Mouse (Mus musculus) lung, embryonic 14.5 days (tissue): ENCODE data around the gene Fam222a. TPM values are rescaled to one million over a fixed set of nuclear protein-coding genes. Genes with fewer than 3 reads are reported as not detected.

Source experiments
- ATAC-seq: fragments of 200-750 bp; cut with Nextera tagmentation; 2 replicates; pipeline ENCODE4 v1.8.0; 2017; ENCODE audit warnings: mild to moderate bottlenecking, moderate TSS enrichment, moderate library complexity; ENCODE audit not compliant: insufficient read depth
- DNase-seq: peaks from one replicate; pipeline ENCODE4 v3.0.0-alpha.2; 2015
- H3K27ac ChIP-seq: fragments of 300-500 bp; sonication (generic); 2 replicates; pipeline ENCODE4 v1.5.1; 2014; ENCODE audit warnings: low read depth, mild to moderate bottlenecking, moderate library complexity
- H3K27me3 ChIP-seq: fragments of 300-500 bp; sonication (generic); 2 replicates; pipeline ENCODE4 v1.6.1; 2014; ENCODE audit warnings: low read length, control low read depth; ENCODE audit not compliant: insufficient read depth
- H3K36me3 ChIP-seq: fragments of 300-500 bp; sonication (generic); 2 replicates; pipeline ENCODE4 v1.6.1; 2014; ENCODE audit warnings: control low read depth; ENCODE audit not compliant: insufficient read depth
- H3K4me1 ChIP-seq: fragments of 300-500 bp; sonication (generic); 2 replicates; pipeline ENCODE4 v1.6.1; 2014; ENCODE audit warnings: antibody characterized with exemption, control low read depth; ENCODE audit not compliant: insufficient read depth
- H3K4me2 ChIP-seq: fragments of 300-500 bp; sonication (generic); 2 replicates; pipeline ENCODE4 v1.6.1; 2014; ENCODE audit warnings: mild to moderate bottlenecking
- H3K4me3 ChIP-seq: fragments of 300-500 bp; sonication (generic); 2 replicates; pipeline ENCODE4 v1.5.1; 2014; ENCODE audit warnings: low read depth, low read length
- H3K9ac ChIP-seq: fragments of 300-500 bp; sonication (generic); 2 replicates; pipeline ENCODE4 v1.6.1; 2014
- H3K9me3 ChIP-seq: fragments of 300-500 bp; sonication (generic); 2 replicates; pipeline ENCODE4 v1.6.1; 2016; ENCODE audit warnings: low read depth, low read length, control low read depth
- CTCF ChIP-seq: IDR thresholded peaks from 2 replicates; pipeline ENCODE4 v1.5.1; 2016; ENCODE audit warnings: antibody characterized with exemption, low read depth
- WGBS: fragments of 180-500 bp; shearing (Covaris S2); extraction: QIAGEN DNeasy Blood & Tissue Kit; methylation state at CpG from one replicate; pipeline ENCODE4 v1.1.7; 2014; 5-methylcytosine and 5-hydroxymethylcytosine counted together
- polyA plus RNA-seq: library from polyadenylated mRNA; unstranded; fragments of >200 nt; fragmentation: Nextera tagmentation; extraction: Ambion mirVana; gene quantifications from 2 replicates; pipeline ENCODE4 v1.2.1, GENCODE M21; 2014

The Fam222a gene
- polyA plus RNA-seq, 1 experiment from 2014 or later, result 2.3 TPM

DNA sequence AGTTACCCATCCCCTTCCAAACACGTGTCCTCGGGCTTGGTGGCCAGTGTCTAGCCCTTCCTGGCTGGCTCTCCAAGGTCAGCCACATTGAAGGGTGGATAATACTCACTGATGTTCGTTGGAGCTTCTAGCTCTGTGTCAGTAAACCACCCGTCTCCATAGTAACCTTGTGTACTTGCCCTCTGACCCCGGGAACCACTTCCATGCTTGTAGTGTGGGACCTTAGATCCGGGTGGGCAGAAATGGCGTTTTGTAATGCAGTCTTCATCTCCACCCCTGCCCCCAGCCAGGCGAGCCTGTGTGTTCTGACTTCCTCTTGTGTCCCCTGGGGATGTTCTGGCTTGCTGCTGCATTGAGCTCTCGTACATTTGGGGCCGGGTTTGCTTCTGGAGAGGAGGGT, 28.8 kb downstream of the Fam222a start:
- peaks cover 37% of the 10 kb centered on the region for H3K4me1 ChIP-seq
- peak; percentile 53 for DNase-seq

GRCm38 (mm10) chr5:114597222-114597621, 29.4 kb downstream of the Fam222a start:
- H3K9me3 ChIP-seq, result no peaks in the 10 kb centered on the region
- DNase-seq, result no peak
- peaks cover 32% of the 10 kb centered on the region for H3K4me1 ChIP-seq
- H3K27ac ChIP-seq, result no peak overlapping the region; the same call in 1 of the 2 replicates
- 27% methylated on average over 8 of the region's 8 CpGs for WGBS
- no peak for ATAC-seq
- TF ChIP-seq CTCF, result no peak
- H3K9ac ChIP-seq, result no peak overlapping the region
- no peak overlapping the region for H3K4me3 ChIP-seq
- no peak overlapping the region for H3K4me2 ChIP-seq
- H3K36me3 ChIP-seq, result no peaks in the 10 kb centered on the region
- no peaks in the 10 kb centered on the region for H3K27me3 ChIP-seq

More for the DNA sequence above, 28.8 kb downstream of the Fam222a start:
- H3K27me3 ChIP-seq, result no peaks in the 10 kb centered on the region
- 16% methylated on average over 10 of the region's 10 CpGs for WGBS
- no peak overlapping the region; the same call in 1 of the 2 replicates for H3K27ac ChIP-seq
- 0 out of 2 replicates have a peak overlapping the region, but pooled peaks have one; percentile 4 for H3K4me2 ChIP-seq
- H3K9ac ChIP-seq, result no peak overlapping the region
- no peak for TF ChIP-seq CTCF
- H3K9me3 ChIP-seq, result no peaks in the 10 kb centered on the region
- no peak for ATAC-seq
- no peaks in the 10 kb centered on the region for H3K36me3 ChIP-seq
- no peak overlapping the region for H3K4me3 ChIP-seq

GRCm38 (mm10) chr5:114597652-114598051, 29.8 kb downstream of the Fam222a start:
- Histone ChIP-seq H3K9me3 (no peaks in the 10 kb centered on the region), H3K9ac (no peak overlapping the region), H3K27me3 (no peaks in the 10 kb centered on the region), H3K36me3 (no peaks in the 10 kb centered on the region), H3K27ac (no peak overlapping the region), H3K4me2 (no peak overlapping the region), H3K4me3 (no peak overlapping the region), H3K4me1 (peaks cover 30% of the 10 kb centered on the region)
- ATAC-seq, result no peak
- WGBS, result 21% methylated on average over 6 of the region's 6 CpGs
- TF ChIP-seq CTCF, result no peak
- no peak for DNase-seq

DNA sequence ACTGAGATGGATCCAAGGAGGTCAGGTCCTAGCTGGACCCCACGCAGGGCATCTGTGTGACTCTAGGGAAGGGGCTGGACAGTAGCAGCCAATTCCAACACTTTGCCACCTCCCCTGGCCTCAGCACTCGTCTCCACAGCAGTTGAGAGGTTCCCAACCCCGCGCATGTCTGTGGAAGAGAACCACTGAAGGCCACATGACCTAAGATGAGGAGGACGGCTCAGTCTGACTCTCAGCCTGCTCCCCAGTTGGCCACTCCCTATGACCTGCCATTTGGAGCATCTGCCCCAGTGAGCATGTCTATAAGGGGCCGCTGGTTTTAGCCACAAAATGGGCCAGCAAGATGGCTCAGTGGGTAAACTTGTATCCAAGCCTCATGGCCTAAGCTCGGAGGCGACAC, 34.2 kb downstream of the Fam222a start:
- Histone ChIP-seq H3K9me3 (no peaks in the 10 kb centered on the region), H3K36me3 (no peaks in the 10 kb centered on the region), H3K27ac (no peak overlapping the region), H3K9ac (no peak overlapping the region), H3K27me3 (no peaks in the 10 kb centered on the region), H3K4me2 (no peak overlapping the region), H3K4me3 (no peak overlapping the region), H3K4me1 (peaks cover 6% of the 10 kb centered on the region)
- WGBS, result 69% methylated on average over 8 of the region's 8 CpGs
- no peak for ATAC-seq
- no peak for DNase-seq
- no peak for TF ChIP-seq CTCF

DNA sequence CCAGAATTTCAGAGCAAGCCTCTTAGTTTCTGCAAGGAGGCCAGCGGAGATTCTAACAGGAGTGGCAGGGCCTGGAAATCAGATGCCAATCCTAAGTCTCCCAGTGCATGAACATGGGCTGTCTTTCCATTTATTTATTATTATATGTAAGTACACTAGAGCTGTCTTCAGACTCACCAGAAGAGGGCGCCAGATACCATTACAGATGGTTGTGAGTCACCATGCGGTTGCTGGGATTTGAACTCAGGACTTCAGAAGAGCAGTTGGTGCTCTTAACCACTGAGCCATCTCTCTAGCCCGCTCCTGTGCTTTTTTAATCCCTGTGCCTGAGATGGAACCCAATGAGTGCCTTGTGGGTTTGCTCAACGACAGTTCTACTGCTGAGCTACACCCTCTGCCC, 36.2 kb downstream of the Fam222a start:
- no peak overlapping the region for H3K9ac ChIP-seq
- no peaks in the 10 kb centered on the region for H3K36me3 ChIP-seq
- WGBS, result 77% methylated on average over 5 of the region's 5 CpGs
- DNase-seq, result peak; percentile 47
- no peaks in the 10 kb centered on the region for H3K9me3 ChIP-seq
- no peak overlapping the region for H3K27ac ChIP-seq
- H3K4me1 ChIP-seq, result peaks cover 11% of the 10 kb centered on the region; the same call in 1 of the 2 replicates
- H3K4me2 ChIP-seq, result no peak overlapping the region
- H3K27me3 ChIP-seq, result no peaks in the 10 kb centered on the region
- no peak overlapping the region for H3K4me3 ChIP-seq
- ATAC-seq, result no peak
- TF ChIP-seq CTCF, result peak; percentile 48

DNA sequence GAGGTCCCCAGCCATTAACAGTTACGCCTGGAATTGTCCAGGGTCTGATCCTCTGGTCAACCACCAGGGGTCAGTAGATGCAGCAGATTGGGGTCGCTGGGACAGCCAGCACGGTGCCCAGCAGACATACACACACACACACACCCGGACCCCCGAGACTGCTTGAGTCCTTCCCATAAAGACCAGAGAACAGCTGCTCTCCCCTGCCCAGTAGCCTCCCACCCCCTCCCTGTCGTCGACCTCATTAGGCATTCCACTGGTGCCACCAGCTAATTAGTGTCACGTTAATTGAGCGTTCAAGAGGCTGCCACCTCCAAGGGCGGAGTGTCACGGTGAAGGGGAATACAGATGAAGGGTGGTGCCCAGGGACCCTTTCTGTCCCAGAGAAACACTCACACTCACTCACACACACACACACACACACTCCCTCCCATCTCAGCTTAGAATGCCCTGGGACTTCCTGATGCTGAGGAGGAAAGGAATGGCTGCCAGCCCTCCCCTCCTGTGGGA, 37.0 kb downstream of the Fam222a start:
- no peaks in the 10 kb centered on the region for H3K9me3 ChIP-seq
- DNase-seq, result peak; percentile 75
- no peaks in the 10 kb centered on the region for H3K27me3 ChIP-seq
- H3K36me3 ChIP-seq, result no peaks in the 10 kb centered on the region
- H3K9ac ChIP-seq, result no peak overlapping the region
- peak; percentile 80 for TF ChIP-seq CTCF
- 26% methylated on average over 11 of the region's 11 CpGs for WGBS
- H3K4me1 ChIP-seq, result peaks cover 11% of the 10 kb centered on the region; the same call in 1 of the 2 replicates
- H3K27ac ChIP-seq, result no peak overlapping the region
- no peak overlapping the region for H3K4me2 ChIP-seq
- no peak overlapping the region for H3K4me3 ChIP-seq
- ATAC-seq, result 0 out of 2 replicates have a peak, but pooled peaks have one; percentile 31

DNA sequence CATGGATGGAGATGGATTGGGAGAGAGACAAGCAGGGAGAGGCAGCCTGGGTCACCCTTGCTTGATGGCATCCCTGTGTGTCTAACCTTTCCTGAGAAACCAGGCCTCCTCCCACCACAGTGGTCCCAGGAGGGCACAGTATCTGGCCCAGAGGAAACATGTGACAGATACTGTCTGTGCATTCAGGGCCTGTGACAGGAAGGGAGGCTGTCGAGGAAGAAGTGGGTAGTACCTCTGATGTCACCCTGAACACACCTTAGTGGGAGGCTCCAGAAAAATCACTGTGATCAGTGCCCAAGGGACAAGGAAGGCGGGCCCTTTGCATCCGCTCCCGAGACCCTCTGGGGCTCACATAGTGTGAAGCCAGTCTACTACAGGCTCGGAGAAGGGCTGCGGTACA, 38.2 kb downstream of the Fam222a start:
- no peak overlapping the region for H3K4me2 ChIP-seq
- H3K9me3 ChIP-seq, result no peaks in the 10 kb centered on the region
- no peaks in the 10 kb centered on the region for H3K27me3 ChIP-seq
- DNase-seq, result no peak
- H3K4me1 ChIP-seq, result peaks cover 11% of the 10 kb centered on the region; the same call in 1 of the 2 replicates
- no peak overlapping the region for H3K9ac ChIP-seq
- no peaks in the 10 kb centered on the region for H3K36me3 ChIP-seq
- ATAC-seq, result no peak
- H3K4me3 ChIP-seq, result no peak overlapping the region
- no peak overlapping the region for H3K27ac ChIP-seq
- 85% methylated on average over 6 of the region's 6 CpGs for WGBS
- no peak for TF ChIP-seq CTCF
